Mouse (Mus musculus): ENCODE measurements around the gene Sdk1. TPM values are rescaled to one million over a fixed set of nuclear protein-coding genes. Genes with fewer than 3 reads are reported as not detected.
A peak's percentile ranks its signal among the peaks of the same experiment; 100 is the strongest.

Sdk1 gene
- polyA plus RNA-seq, 1 experiment from 2014 or later, result 1.9 TPM

GRCm38 (mm10) chr5:141856447-141856846, 615.2 kb downstream of the Sdk1 start:
- Histone ChIP-seq H3K9me3 (ENCODE audit: control insufficient read depth, low read length) (no peaks in the 10 kb centered on the region), H3K27me3 (ENCODE audit: control insufficient read depth, insufficient read depth, low read length) (no peaks in the 10 kb centered on the region), H3K4me3 (replicated peaks; ENCODE audit: low read depth, low read length) (no peak overlapping the region), H3K4me1 (ENCODE audit: control insufficient read depth, insufficient read depth, low read length) (peaks cover 17% of the 10 kb centered on the region), H3K36me3 (ENCODE audit: control insufficient read depth, insufficient read depth, low read length) (no peaks in the 10 kb centered on the region), H3K9ac (replicated peaks; ENCODE audit: low read length) (no peak overlapping the region), H3K4me2 (ENCODE audit: low read length) (no peak overlapping the region), H3K27ac (replicated peaks; ENCODE audit: low read depth, low read length) (no peak overlapping the region)
- WGBS, result 95% methylated on average over 2 of the region's 2 CpGs
- ATAC-seq (ENCODE audit: low FRiP score, low TSS enrichment) (no peak), DNase-seq (no peak)

GRCm38 (mm10) chr5:141857781-141858180, 616.5 kb downstream of the Sdk1 start:
- Histone ChIP-seq H3K9ac (replicated peaks; ENCODE audit: low read length) (no peak overlapping the region), H3K36me3 (ENCODE audit: control insufficient read depth, insufficient read depth, low read length) (no peaks in the 10 kb centered on the region), H3K4me1 (ENCODE audit: control insufficient read depth, insufficient read depth, low read length) (peaks cover 10% of the 10 kb centered on the region), H3K4me2 (ENCODE audit: low read length) (no peak overlapping the region), H3K4me3 (replicated peaks; ENCODE audit: low read depth, low read length) (no peak overlapping the region), H3K9me3 (ENCODE audit: control insufficient read depth, low read length) (no peaks in the 10 kb centered on the region), H3K27ac (replicated peaks; ENCODE audit: low read depth, low read length) (peak overlapping the region; percentile 66), H3K27me3 (ENCODE audit: control insufficient read depth, insufficient read depth, low read length) (no peaks in the 10 kb centered on the region)
- ATAC-seq (ENCODE audit: low FRiP score, low TSS enrichment), result no peak
- 85% methylated on average over 1 of the region's 1 CpGs for WGBS
- no peak for DNase-seq

- Histone ChIP-seq H3K36me3 (ENCODE audit: control insufficient read depth, insufficient read depth, low read length) (no peaks in the 10 kb centered on the region), H3K4me1 (ENCODE audit: control insufficient read depth, insufficient read depth, low read length) (peaks cover 10% of the 10 kb centered on the region), H3K4me3 (replicated peaks; ENCODE audit: low read depth, low read length) (no peak overlapping the region), H3K9me3 (ENCODE audit: control insufficient read depth, low read length) (no peaks in the 10 kb centered on the region), H3K4me2 (ENCODE audit: low read length) (no peak overlapping the region), H3K27me3 (ENCODE audit: control insufficient read depth, insufficient read depth, low read length) (no peaks in the 10 kb centered on the region), H3K27ac (replicated peaks; ENCODE audit: low read depth, low read length) (peak overlapping the region; percentile 66), H3K9ac (replicated peaks; ENCODE audit: low read length) (no peak overlapping the region)
- DNase-seq, result peak; percentile 85
- ATAC-seq (ENCODE audit: low FRiP score, low TSS enrichment), result no peak; the same call in 1 of the 2 replicates
- 12% methylated on average over 8 of the region's 8 CpGs for WGBS
Measured at GRCm38 (mm10) chr5:141858406-141859160, 617.3 kb downstream of the Sdk1 start.

- Histone ChIP-seq H3K4me3 (replicated peaks; ENCODE audit: low read depth, low read length) (no peak overlapping the region), H3K36me3 (ENCODE audit: control insufficient read depth, insufficient read depth, low read length) (no peaks in the 10 kb centered on the region), H3K9me3 (ENCODE audit: control insufficient read depth, low read length) (no peaks in the 10 kb centered on the region), H3K4me1 (ENCODE audit: control insufficient read depth, insufficient read depth, low read length) (no peaks in the 10 kb centered on the region), H3K4me2 (ENCODE audit: low read length) (no peak overlapping the region), H3K9ac (replicated peaks; ENCODE audit: low read length) (no peak overlapping the region), H3K27ac (replicated peaks; ENCODE audit: low read depth, low read length) (no peak overlapping the region), H3K27me3 (ENCODE audit: control insufficient read depth, insufficient read depth, low read length) (no peaks in the 10 kb centered on the region)
- WGBS, result 81% methylated on average over 3 of the region's 3 CpGs
- peak; percentile 53 for DNase-seq
- ATAC-seq (ENCODE audit: low FRiP score, low TSS enrichment), result no peak
Measured at GRCm38 (mm10) chr5:141866042-141866441, 624.8 kb downstream of the Sdk1 start.

GRCm38 (mm10) chr5:141873751-141874150, 632.5 kb downstream of the Sdk1 start:
- H3K27ac ChIP-seq (replicated peaks; ENCODE audit: low read depth, low read length), result no peak overlapping the region
- 97% methylated on average over 11 of the region's 11 CpGs for WGBS
- H3K36me3 ChIP-seq (ENCODE audit: control insufficient read depth, insufficient read depth, low read length), result no peaks in the 10 kb centered on the region
- H3K27me3 ChIP-seq (ENCODE audit: control insufficient read depth, insufficient read depth, low read length), result no peaks in the 10 kb centered on the region
- H3K4me3 ChIP-seq (replicated peaks; ENCODE audit: low read depth, low read length), result no peak overlapping the region
- no peaks in the 10 kb centered on the region for H3K9me3 ChIP-seq (ENCODE audit: control insufficient read depth, low read length)
- H3K4me1 ChIP-seq (ENCODE audit: control insufficient read depth, insufficient read depth, low read length), result no peaks in the 10 kb centered on the region
- no peak for DNase-seq
- H3K4me2 ChIP-seq (ENCODE audit: low read length), result no peak overlapping the region
- ATAC-seq (ENCODE audit: low FRiP score, low TSS enrichment), result no peak
- no peak overlapping the region for H3K9ac ChIP-seq (replicated peaks; ENCODE audit: low read length)

- Histone ChIP-seq H3K9ac (replicated peaks; ENCODE audit: low read length) (no peak overlapping the region), H3K4me3 (replicated peaks; ENCODE audit: low read depth, low read length) (no peak overlapping the region), H3K36me3 (ENCODE audit: control insufficient read depth, insufficient read depth, low read length) (no peaks in the 10 kb centered on the region), H3K27ac (replicated peaks; ENCODE audit: low read depth, low read length) (no peak overlapping the region), H3K27me3 (ENCODE audit: control insufficient read depth, insufficient read depth, low read length) (no peaks in the 10 kb centered on the region), H3K4me2 (ENCODE audit: low read length) (no peak overlapping the region), H3K9me3 (ENCODE audit: control insufficient read depth, low read length) (no peaks in the 10 kb centered on the region), H3K4me1 (ENCODE audit: control insufficient read depth, insufficient read depth, low read length) (peaks cover 2% of the 10 kb centered on the region; the same call in 1 of the 2 replicates)
- WGBS, result 70% methylated on average over 5 of the region's 5 CpGs
- ATAC-seq (ENCODE audit: low FRiP score, low TSS enrichment) (no peak), DNase-seq (no peak)
Measured at GRCm38 (mm10) chr5:141880661-141881060, 639.4 kb downstream of the Sdk1 start.

- DNase-seq (peak; percentile 21), ATAC-seq (ENCODE audit: low FRiP score, low TSS enrichment) (no peak)
Measured at GRCm38 (mm10) chr5:141884111-141884647, 642.9 kb downstream of the Sdk1 start.

GRCm38 (mm10) chr5:141886006-141886405, 644.7 kb downstream of the Sdk1 start:
- peaks cover 21% of the 10 kb centered on the region for H3K4me1 ChIP-seq (ENCODE audit: control insufficient read depth, insufficient read depth, low read length)
- no peaks in the 10 kb centered on the region for H3K36me3 ChIP-seq (ENCODE audit: control insufficient read depth, insufficient read depth, low read length)
- ATAC-seq (ENCODE audit: low FRiP score, low TSS enrichment) (no peak), DNase-seq (peak; percentile 46)
- H3K4me3 ChIP-seq (replicated peaks; ENCODE audit: low read depth, low read length), result no peak overlapping the region
- H3K27ac ChIP-seq (replicated peaks; ENCODE audit: low read depth, low read length), result no peak overlapping the region
- 43% methylated on average over 10 of the region's 10 CpGs for WGBS
- no peak overlapping the region for H3K4me2 ChIP-seq (ENCODE audit: low read length)
- H3K27me3 ChIP-seq (ENCODE audit: control insufficient read depth, insufficient read depth, low read length), result no peaks in the 10 kb centered on the region
- 0 out of 2 replicates have a peak overlapping the region, but pooled peaks have one; percentile 16 for H3K9ac ChIP-seq (replicated peaks; ENCODE audit: low read length)
- no peaks in the 10 kb centered on the region for H3K9me3 ChIP-seq (ENCODE audit: control insufficient read depth, low read length)

More at GRCm38 (mm10) chr5:141884111-141884647, 642.9 kb downstream of the Sdk1 start:
- WGBS, result 44% methylated on average over 3 of the region's 3 CpGs
- H3K4me2 ChIP-seq (ENCODE audit: low read length), result no peak overlapping the region
- H3K9me3 ChIP-seq (ENCODE audit: control insufficient read depth, low read length), result no peaks in the 10 kb centered on the region
- H3K4me1 ChIP-seq (ENCODE audit: control insufficient read depth, insufficient read depth, low read length), result peaks cover 7% of the 10 kb centered on the region
- H3K36me3 ChIP-seq (ENCODE audit: control insufficient read depth, insufficient read depth, low read length), result no peaks in the 10 kb centered on the region
- H3K4me3 ChIP-seq (replicated peaks; ENCODE audit: low read depth, low read length), result no peak overlapping the region
- H3K9ac ChIP-seq (replicated peaks; ENCODE audit: low read length), result no peak overlapping the region
- H3K27ac ChIP-seq (replicated peaks; ENCODE audit: low read depth, low read length), result no peak overlapping the region
- no peaks in the 10 kb centered on the region for H3K27me3 ChIP-seq (ENCODE audit: control insufficient read depth, insufficient read depth, low read length)

- ATAC-seq (ENCODE audit: low FRiP score, low TSS enrichment), result no peak
- 20% methylated on average over 9 of the region's 9 CpGs for WGBS
- peak; percentile 57 for DNase-seq
- H3K4me3 ChIP-seq (replicated peaks; ENCODE audit: low read depth, low read length), result no peak overlapping the region
- H3K9ac ChIP-seq (replicated peaks; ENCODE audit: low read length), result no peak overlapping the region
- H3K4me1 ChIP-seq (ENCODE audit: control insufficient read depth, insufficient read depth, low read length), result peaks cover 21% of the 10 kb centered on the region
- H3K27me3 ChIP-seq (ENCODE audit: control insufficient read depth, insufficient read depth, low read length), result no peaks in the 10 kb centered on the region
- H3K36me3 ChIP-seq (ENCODE audit: control insufficient read depth, insufficient read depth, low read length), result no peaks in the 10 kb centered on the region
- H3K27ac ChIP-seq (replicated peaks; ENCODE audit: low read depth, low read length), result 0 out of 2 replicates have a peak overlapping the region, but pooled peaks have one; percentile 41
- no peaks in the 10 kb centered on the region for H3K9me3 ChIP-seq (ENCODE audit: control insufficient read depth, low read length)
- peak overlapping the region; percentile 34 for H3K4me2 ChIP-seq (ENCODE audit: low read length)
Measured at GRCm38 (mm10) chr5:141889766-141890165, 648.5 kb downstream of the Sdk1 start.
